Mouse (Mus musculus) heart, embryonic 13.5 days (tissue): Measurements from ENCODE around the gene Eno3. TPM values are rescaled to one million over a fixed set of nuclear protein-coding genes. Genes with fewer than 3 reads are reported as not detected.

ENCODE experiments used
- ATAC-seq: fragments of 200-750 bp; cut with Nextera tagmentation; 2 replicates; pipeline ENCODE4 v1.8.0; 2017; ENCODE audit warnings: moderate TSS enrichment; ENCODE audit not compliant: insufficient number of reproducible peaks, low FRiP score, low TSS enrichment; ENCODE audit errors: extremely low read depth
- H3K27ac ChIP-seq: fragments of 300-500 bp; sonication (generic); replicated peaks from 2 replicates; pipeline ENCODE4 v1.5.1; 2015; ENCODE audit warnings: moderate library complexity, mild to moderate bottlenecking, inconsistent platforms
- H3K27me3 ChIP-seq: fragments of 300-500 bp; sonication (generic); replicated peaks from 2 replicates; pipeline ENCODE4 v1.6.1; 2015; ENCODE audit warnings: mild to moderate bottlenecking, inconsistent platforms
- H3K36me3 ChIP-seq: fragments of 300-500 bp; sonication (generic); 2 replicates; pipeline ENCODE4 v1.6.1; 2015; ENCODE audit warnings: mild to moderate bottlenecking, inconsistent platforms
- H3K4me1 ChIP-seq: fragments of 300-500 bp; sonication (generic); 2 replicates; pipeline ENCODE4 v1.6.1; 2015; ENCODE audit warnings: inconsistent platforms
- H3K4me2 ChIP-seq: fragments of 300-500 bp; sonication (generic); 2 replicates; pipeline ENCODE4 v1.6.1; 2015; ENCODE audit warnings: inconsistent platforms, mild to moderate bottlenecking, moderate library complexity
- H3K4me3 ChIP-seq: fragments of 300-500 bp; sonication (generic); 2 replicates; pipeline ENCODE4 v1.5.1; 2015; ENCODE audit warnings: moderate library complexity, mild to moderate bottlenecking, inconsistent platforms
- H3K9ac ChIP-seq: fragments of 300-500 bp; sonication (generic); 2 replicates; pipeline ENCODE4 v1.6.1; 2015; ENCODE audit warnings: inconsistent platforms, mild to moderate bottlenecking, moderate library complexity
- H3K9me3 ChIP-seq: fragments of 300-500 bp; sonication (generic); 2 replicates; pipeline ENCODE4 v1.6.1; 2016; ENCODE audit warnings: inconsistent platforms
- WGBS: fragments of 180-500 bp; shearing (Covaris S2); methylation state at CpG from one replicate; pipeline ENCODE4 v1.1.7; 2015; ENCODE audit warnings: mixed read lengths; 5-methylcytosine and 5-hydroxymethylcytosine counted together
- polyA plus RNA-seq: library from polyadenylated mRNA; unstranded; fragments of >200 nt; fragmentation: Nextera tagmentation; extraction: Ambion mirVana; gene quantifications from 2 replicates; pipeline ENCODE4 v1.2.1, GENCODE M21; 2015

Gene Eno3
- 273 and 322 TPM in 2 replicates for polyA plus RNA-seq

GRCm38 (mm10) chr11:70656964-70657363 is at the start of gene Eno3:
TSS of gene Eno3 (plus strand) at chr11:70657202.
- WGBS: 15% methylated on average over 3 of the region's 3 CpGs
- H3K4me2 ChIP-seq: peak within 1 kb of the TSS; percentile 94
- peaks cover 41% of the 10 kb centered on the region for H3K36me3 ChIP-seq
- no peaks in the 10 kb centered on the region for H3K27me3 ChIP-seq
- H3K4me3 ChIP-seq: peak within 1 kb of the TSS; percentile 100
- peaks cover 63% of the 10 kb centered on the region for H3K4me1 ChIP-seq
- peak within 1 kb of the TSS; percentile 100 for H3K9ac ChIP-seq
- H3K27ac ChIP-seq: peak within 1 kb of the TSS; percentile 99
- peak; percentile 12; the same call in 1 of the 2 replicates for ATAC-seq
- H3K9me3 ChIP-seq: no peaks in the 10 kb centered on the region

- Histone ChIP-seq H3K27ac (no peak overlapping the region), H3K9me3 (no peaks in the 10 kb centered on the region), H3K4me2 (no peak overlapping the region), H3K9ac (no peak overlapping the region), H3K36me3 (peaks cover 99% of the 10 kb centered on the region), H3K4me3 (no peak overlapping the region), H3K27me3 (no peaks in the 10 kb centered on the region), H3K4me1 (no peaks in the 10 kb centered on the region)
- ATAC-seq: no peak
- 87% methylated on average over 9 of the region's 9 CpGs for WGBS
Observed at GRCm38 (mm10) chr11:70607611-70608010, 49.4 kb upstream of the Eno3 start.

GRCm38 (mm10) chr11:70608381-70609066 is 48.5 kb upstream of the Eno3 start:
- no peak overlapping the region for H3K4me3 ChIP-seq
- H3K27ac ChIP-seq: no peak overlapping the region
- no peak overlapping the region for H3K4me2 ChIP-seq
- no peaks in the 10 kb centered on the region for H3K27me3 ChIP-seq
- H3K9me3 ChIP-seq: no peaks in the 10 kb centered on the region
- peaks cover 99% of the 10 kb centered on the region for H3K36me3 ChIP-seq
- no peak overlapping the region for H3K9ac ChIP-seq
- no peaks in the 10 kb centered on the region for H3K4me1 ChIP-seq
- no peak for ATAC-seq
- 85% methylated on average over 26 of the region's 26 CpGs for WGBS

- Histone ChIP-seq H3K27me3 (0 out of 2 replicates have a peak, but pooled peaks cover under 1% of the 10 kb centered on the region), H3K4me2 (no peak overlapping the region), H3K9ac (no peak overlapping the region), H3K36me3 (peaks cover 80% of the 10 kb centered on the region), H3K9me3 (no peaks in the 10 kb centered on the region), H3K4me1 (peaks cover 16% of the 10 kb centered on the region), H3K4me3 (no peak overlapping the region), H3K27ac (no peak overlapping the region)
- no peak for ATAC-seq
- WGBS: 82% methylated on average over 4 of the region's 4 CpGs
Observed at GRCm38 (mm10) chr11:70610752-70611151, 46.2 kb upstream of the Eno3 start.

GRCm38 (mm10) chr11:70612505-70612904 is 44.5 kb upstream of the Eno3 start:
- Histone ChIP-seq H3K9ac (no peak overlapping the region), H3K27ac (no peak overlapping the region), H3K9me3 (no peaks in the 10 kb centered on the region), H3K36me3 (peaks cover 63% of the 10 kb centered on the region), H3K4me2 (no peak overlapping the region), H3K27me3 (peaks cover 17% of the 10 kb centered on the region), H3K4me3 (no peak overlapping the region), H3K4me1 (peaks cover 18% of the 10 kb centered on the region)
- ATAC-seq: no peak
- 76% methylated on average over 7 of the region's 7 CpGs for WGBS

- no peaks in the 10 kb centered on the region for H3K9me3 ChIP-seq
- WGBS: 1% methylated on average over 17 of the region's 17 CpGs
- H3K36me3 ChIP-seq: peaks cover 37% of the 10 kb centered on the region
- peak overlapping the region; percentile 58 for H3K27ac ChIP-seq
- H3K9ac ChIP-seq: peak overlapping the region; percentile 82
- peak overlapping the region; percentile 55 for H3K4me3 ChIP-seq
- peaks cover 18% of the 10 kb centered on the region for H3K4me1 ChIP-seq
- ATAC-seq: peak; percentile 58; the same call in 1 of the 2 replicates
- H3K27me3 ChIP-seq: peaks cover 19% of the 10 kb centered on the region
- peak overlapping the region; percentile 95 for H3K4me2 ChIP-seq
Observed at GRCm38 (mm10) chr11:70615074-70615473, 41.9 kb upstream of the Eno3 start.

- no peak for ATAC-seq
- H3K4me2 ChIP-seq: peak within 1 kb of the TSS; percentile 95
- H3K27me3 ChIP-seq: peaks cover 19% of the 10 kb centered on the region
- 8% methylated on average over 21 of the region's 21 CpGs for WGBS
- peaks cover 32% of the 10 kb centered on the region for H3K36me3 ChIP-seq
- H3K9ac ChIP-seq: peak within 1 kb of the TSS; percentile 82
- peak within 1 kb of the TSS; percentile 58 for H3K27ac ChIP-seq
- H3K4me1 ChIP-seq: peaks cover 18% of the 10 kb centered on the region
- no peaks in the 10 kb centered on the region for H3K9me3 ChIP-seq
- H3K4me3 ChIP-seq: peak within 1 kb of the TSS; percentile 55
Observed at GRCm38 (mm10) chr11:70615516-70616093, 41.4 kb upstream of the Eno3 start, which contains the start of gene 4930544D05Rik. TSS of gene 4930544D05Rik (plus strand) at chr11:70615848.

- Histone ChIP-seq H3K4me1 (peaks cover 27% of the 10 kb centered on the region), H3K27ac (no peak within 1 kb of the TSS), H3K4me3 (no peak within 1 kb of the TSS), H3K4me2 (no peak within 1 kb of the TSS), H3K9ac (no peak within 1 kb of the TSS), H3K27me3 (peaks cover 19% of the 10 kb centered on the region), H3K9me3 (no peaks in the 10 kb centered on the region), H3K36me3 (no peaks in the 10 kb centered on the region)
- no peak for ATAC-seq
- 19% methylated on average over 1 of the region's 1 CpGs for WGBS
Observed at GRCm38 (mm10) chr11:70619101-70619500, 37.9 kb upstream of the Eno3 start, which contains the start of gene Chrne. TSS of gene Chrne (minus strand) at chr11:70619216.

- WGBS: 28% methylated on average over 7 of the region's 7 CpGs
- Histone ChIP-seq H3K27ac (no peak overlapping the region), H3K4me2 (no peak overlapping the region), H3K4me1 (peaks cover 9% of the 10 kb centered on the region), H3K27me3 (peaks cover 4% of the 10 kb centered on the region), H3K4me3 (no peak overlapping the region), H3K36me3 (no peaks in the 10 kb centered on the region), H3K9ac (peak overlapping the region; percentile 50; the same call in 1 of the 2 replicates), H3K9me3 (no peaks in the 10 kb centered on the region)
- ATAC-seq: no peak
Observed at GRCm38 (mm10) chr11:70621972-70622814, 34.8 kb upstream of the Eno3 start.

GRCm38 (mm10) chr11:70623053-70623742 is 33.8 kb upstream of the Eno3 start:
- 60% methylated on average over 10 of the region's 10 CpGs for WGBS

More at GRCm38 (mm10) chr11:70623053-70623742, 33.8 kb upstream of the Eno3 start:
- H3K9ac ChIP-seq: no peak overlapping the region
- H3K4me3 ChIP-seq: no peak overlapping the region
- no peak overlapping the region for H3K27ac ChIP-seq
- H3K9me3 ChIP-seq: no peaks in the 10 kb centered on the region
- no peaks in the 10 kb centered on the region for H3K27me3 ChIP-seq
- H3K4me2 ChIP-seq: no peak overlapping the region
- peaks cover 9% of the 10 kb centered on the region for H3K4me1 ChIP-seq
- H3K36me3 ChIP-seq: no peaks in the 10 kb centered on the region
- no peak for ATAC-seq
